Comparison of ENCODE assay signal across 10 mouse cellular contexts in the genomic region with DNA sequence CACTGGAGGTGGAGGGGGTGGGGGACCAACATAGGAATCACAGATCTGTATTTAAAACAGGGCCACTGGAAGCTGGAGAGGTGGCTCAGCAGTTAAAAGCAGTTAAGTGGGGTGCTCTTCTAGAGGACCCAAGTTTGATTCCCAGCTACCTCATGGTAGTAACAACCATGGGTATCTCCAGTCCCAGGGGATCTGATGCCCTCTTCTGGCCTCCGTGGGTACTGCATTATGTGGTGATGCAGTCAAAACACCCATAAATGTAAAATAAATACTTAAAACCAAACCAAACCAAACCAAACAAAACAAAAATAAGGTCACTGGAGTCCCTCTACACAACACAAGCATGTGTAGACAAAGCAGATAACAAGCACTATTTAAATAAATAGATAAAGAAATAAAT. TPM values are rescaled to one million over a fixed set of nuclear protein-coding genes. Genes with fewer than 3 reads are reported as not detected.
DNase-seq lines count a peak whose midpoint lies in the region; ATAC-seq and TF ChIP-seq lines count a peak whose summit lies in the region.
"Had no signal": no experiment of that assay in that cellular context is flagged by ENCODE, and none has a peak within 500 bp of the region (broad histone marks: within the 10 kb centered on the region; RNA-seq: fewer than 3 reads in every experiment).

No protein-coding gene starts in this region.

- H3K4me1 ChIP-seq in liver, postnatal 0 days (ENCODE audit: insufficient read depth) = no peaks in the 10 kb centered on the region
- H3K4me1 ChIP-seq in ES-Bruce4 (ENCODE audit: control insufficient read depth, insufficient read depth, low read length) = no peaks in the 10 kb centered on the region

- no peak overlapping the region for H3K9ac ChIP-seq in liver, postnatal 0 days (replicated peaks)
- H3K9ac ChIP-seq in ES-Bruce4 (ENCODE audit: low read depth, poor library complexity, severe bottlenecking) = no peak overlapping the region
- H3K9ac ChIP-seq: limb, embryonic 12.5 days had no signal

- H3K27me3 ChIP-seq in liver, postnatal 0 days (ENCODE audit: insufficient read depth, low read length) = no peaks in the 10 kb centered on the region
- no peaks in the 10 kb centered on the region for H3K27me3 ChIP-seq in ES-Bruce4 (ENCODE audit: control insufficient read depth, insufficient read depth, low read length, poor library complexity, severe bottlenecking)
- H3K27me3 ChIP-seq: limb, embryonic 12.5 days had no signal

- TF ChIP-seq CTCF in liver, postnatal 0 days (IDR thresholded peaks at IDR 0.05; ENCODE audit: low read depth) = peak; percentile 59
- TF ChIP-seq CTCF in ES-Bruce4 (IDR thresholded peaks at IDR 0.05; ENCODE audit: low read depth, low read length) = peak; percentile 28

- TF ChIP-seq POLR2A in ES-Bruce4 (IDR thresholded peaks at IDR 0.05; ENCODE audit: insufficient read depth, low read length) = no peak

- peak; percentile 32 to 52 for DNase-seq in cerebellum, postnatal 10 days
- DNase-seq in cerebellum, adult 18-20 months = no peak
- DNase-seq in liver, postnatal 0 days = peak; percentile 36
- no peak for DNase-seq in liver
- DNase-seq in lung, postnatal 36 days = peak; percentile 49
- DNase-seq in urinary bladder, adult 18-20 months (ENCODE audit: low spot score in 2 of 2) = no peak
- DNase-seq in urinary bladder, postnatal 25 days (ENCODE audit: low spot score) = no peak
- DNase-seq: cerebellum, adult 9-10 months had no signal

- H3K4me3 ChIP-seq in liver, postnatal 0 days (ENCODE audit: low read depth, low read length) = no peak overlapping the region
- no peak overlapping the region for H3K4me3 ChIP-seq in ES-Bruce4 (ENCODE audit: low read depth, low read length)
- H3K4me3 ChIP-seq: limb, embryonic 12.5 days had no signal

- TF ChIP-seq EP300 in liver, postnatal 0 days (IDR thresholded peaks at IDR 0.05; ENCODE audit: low read depth) = no peak
- no peak for TF ChIP-seq EP300 in ES-Bruce4 (IDR thresholded peaks at IDR 0.05; ENCODE audit: insufficient read depth, low read depth, low read length)

- ATAC-seq in liver, postnatal 0 days = no peak

- no peak overlapping the region for H3K27ac ChIP-seq in liver, postnatal 0 days (ENCODE audit: low read depth)
- H3K27ac ChIP-seq in ES-Bruce4 (ENCODE audit: insufficient read depth, low read length) = no peak overlapping the region
- H3K27ac ChIP-seq: limb, embryonic 12.5 days had no signal

- H3K36me3 ChIP-seq in liver, postnatal 0 days (replicated peaks; ENCODE audit: insufficient read depth, low read length) = no peaks in the 10 kb centered on the region; the same call in 1 of the 2 replicates
- no peaks in the 10 kb centered on the region for H3K36me3 ChIP-seq in ES-Bruce4 (ENCODE audit: control insufficient read depth, insufficient read depth, low read length, poor library complexity, severe bottlenecking)
- H3K36me3 ChIP-seq: limb, embryonic 12.5 days had no signal

- WGBS in liver, postnatal 0 days (ENCODE audit: insufficient replicate concordance) = 74% methylated on average over 1 of the region's 1 CpGs

- no peak overlapping the region for H3K4me2 ChIP-seq in liver, postnatal 0 days (ENCODE audit: low read depth, low read length)
- H3K4me2 ChIP-seq: limb, embryonic 12.5 days had no signal

- H3K9me3 ChIP-seq in liver, postnatal 0 days (ENCODE audit: low read length) = peaks cover 4% of the 10 kb centered on the region; the same call in 1 of the 2 replicates
- H3K9me3 ChIP-seq in ES-Bruce4 (replicated peaks; ENCODE audit: control insufficient read depth, insufficient read depth, low read length, poor library complexity, severe bottlenecking) = 0 out of 2 replicates have a peak, but pooled peaks cover 3% of the 10 kb centered on the region

RNA-seq across cellular contexts. Expression of gene Atxn1, which starts 32.9 kb away (rescaled TPM):
- polyA plus RNA-seq in liver, postnatal 0 days (2015; fragmentation: Nextera tagmentation; extraction: Ambion mirVana) = 3.9 and 4.4 TPM in 2 replicates
- polyA plus RNA-seq in ES-Bruce4 (2011; ENCODE audit: insufficient read depth, insufficient read length, low read depth, missing spikeins) = 10.1 and 11.2 TPM in 2 replicates

Comparison
In these comparisons a context has a peak if more than half of its experiments do, and no peak if none do; other contexts are left out.
1. DNase-seq: peak in cerebellum, postnatal 10 days (2 of 2), liver, postnatal 0 days (single experiment) and lung, postnatal 36 days (single experiment); none in cerebellum, adult 18-20 months (0 of 2), liver (single experiment), urinary bladder, adult 18-20 months (0 of 2) and urinary bladder, postnatal 25 days (single experiment).